Mouse (Mus musculus): ENCODE results near the gene Fam72a.

GRCm38 (mm10) chr1:131539771-131540170 lies 12.1 kb downstream of the Fam72a start:
- TF ChIP-seq POLR2A (IDR thresholded peaks at IDR 0.05; ENCODE audit: control insufficient read depth, extremely low read depth, insufficient read depth, low read length, poor library complexity) (no peak), CTCF (IDR thresholded peaks at IDR 0.05; ENCODE audit: borderline replicate concordance, control insufficient read depth, extremely low read depth, insufficient read depth, low read length, poor library complexity) (no peak)
